Mouse (Mus musculus) neural tube, embryonic 10.5 days (tissue): ENCODE measurements around the gene Pik3c2a.
"Not testable (repeated sequence)": the region's sequence is repeated elsewhere in the genome, so short reads cannot be mapped to it uniquely, and the experiment has no call there.

Experiments used
- DNase-seq: peaks from one replicate; pipeline ENCODE4 v3.0.0-alpha.2; 2017; ENCODE audit warnings: low spot score; ENCODE audit errors: extremely low spot score

Pik3c2a gene

GRCm38 (mm10) chr7:116392329-116392728 lies 50.9 kb downstream of the Pik3c2a start:
- no peak for DNase-seq

GRCm38 (mm10) chr7:116387389-116387788 lies 55.9 kb downstream of the Pik3c2a start:
- not testable (repeated sequence) for DNase-seq

- DNase-seq = not testable (repeated sequence)
Observed at GRCm38 (mm10) chr7:116379181-116379580, 64.1 kb downstream of the Pik3c2a start.

GRCm38 (mm10) chr7:116374284-116374683 lies 69.0 kb downstream of the Pik3c2a start:
- DNase-seq = no peak

- peak; percentile 48 for DNase-seq
Observed at GRCm38 (mm10) chr7:116336226-116336625, 107.0 kb downstream of the Pik3c2a start.

GRCm38 (mm10) chr7:116335133-116335532 lies 108.1 kb downstream of the Pik3c2a start:
- no peak for DNase-seq

- DNase-seq = no peak
Observed at GRCm38 (mm10) chr7:116334669-116335038, 108.6 kb downstream of the Pik3c2a start.

- peak; percentile 96 for DNase-seq
Observed at GRCm38 (mm10) chr7:116333713-116334668, 109.3 kb downstream of the Pik3c2a start, which contains the start of gene Rps13. Rps13 (minus strand) TSS chr7:116334195.

GRCm38 (mm10) chr7:116331246-116331645 lies 112.0 kb downstream of the Pik3c2a start:
- no peak for DNase-seq

- no peak for DNase-seq
Observed at GRCm38 (mm10) chr7:116329858-116330257, 113.4 kb downstream of the Pik3c2a start.

GRCm38 (mm10) chr7:116328777-116329176 lies 114.5 kb downstream of the Pik3c2a start:
- no peak for DNase-seq

GRCm38 (mm10) chr7:116327901-116328300 lies 115.3 kb downstream of the Pik3c2a start:
- no peak for DNase-seq

GRCm38 (mm10) chr7:116323331-116323964 lies 119.8 kb downstream of the Pik3c2a start:
- peak; percentile 70 for DNase-seq

- peak; percentile 47 for DNase-seq
Observed at GRCm38 (mm10) chr7:116309456-116309855, 133.8 kb downstream of the Pik3c2a start.

GRCm38 (mm10) chr7:116308632-116308991 lies 134.6 kb downstream of the Pik3c2a start:
- no peak for DNase-seq

- peak; percentile 85 for DNase-seq
Observed at GRCm38 (mm10) chr7:116307871-116308631, 135.2 kb downstream of the Pik3c2a start, which contains the start of gene Plekha7. Plekha7 (minus strand) TSS chr7:116308376.

- no peak for DNase-seq
Observed at GRCm38 (mm10) chr7:116307099-116307870, 136.0 kb downstream of the Pik3c2a start.

GRCm38 (mm10) chr7:116306601-116307000 lies 136.6 kb downstream of the Pik3c2a start:
- DNase-seq = no peak

- DNase-seq = no peak
Observed at GRCm38 (mm10) chr7:116301661-116302311, 141.5 kb downstream of the Pik3c2a start.

- no peak for DNase-seq
Observed at GRCm38 (mm10) chr7:116301144-116301543, 142.1 kb downstream of the Pik3c2a start.
